In the genomic region with DNA sequence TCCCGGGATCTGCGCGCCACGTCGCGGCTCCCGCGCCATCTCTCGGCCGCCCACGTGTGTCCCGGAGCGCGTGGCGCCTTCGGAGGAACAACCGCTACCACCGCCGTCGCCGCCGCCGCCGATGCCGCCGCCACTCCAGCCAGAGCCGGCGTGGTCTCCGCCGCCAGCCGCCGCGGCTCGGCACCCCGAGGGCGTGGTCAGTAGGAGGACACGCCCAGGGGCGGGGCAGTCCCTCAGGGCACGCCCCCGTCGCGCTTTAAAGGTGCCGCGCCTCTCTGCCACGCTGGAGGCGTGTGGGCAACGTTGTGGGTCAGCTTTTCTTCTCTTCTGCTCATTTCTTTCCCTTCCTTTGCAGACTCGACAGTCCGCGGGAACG, we compare ENCODE assay signal across 8 mouse cellular contexts. TPM values are rescaled to one million over a fixed set of nuclear protein-coding genes. Genes with fewer than 3 reads are reported as not detected.
DNase-seq lines count a peak whose midpoint lies in the region; ATAC-seq lines count a peak whose summit lies in the region.

A gene (minus strand): TSS at position 152 of the 376 bp plus-strand sequence.

- peak; percentile 76 for ATAC-seq in hindbrain, embryonic 13.5 days (ENCODE audit: low FRiP score)
- peak; percentile 95 for ATAC-seq in lung, embryonic 16.5 days (ENCODE audit: low read depth)

- H3K27me3 ChIP-seq in hindbrain, embryonic 13.5 days = peaks cover 19% of the 10 kb centered on the region
- H3K27me3 ChIP-seq in lung, embryonic 16.5 days (ENCODE audit: control insufficient read depth, insufficient read depth, low read depth, low read length) = peaks cover 18% of the 10 kb centered on the region

- H3K4me2 ChIP-seq in hindbrain, embryonic 13.5 days = peak within 1 kb of the TSS; percentile 93
- peak within 1 kb of the TSS; percentile 99 for H3K4me2 ChIP-seq in lung, embryonic 16.5 days (ENCODE audit: low read depth, low read length)

- no peaks in the 10 kb centered on the region for H3K9me3 ChIP-seq in hindbrain, embryonic 13.5 days
- no peaks in the 10 kb centered on the region; the same call in 1 of the 2 replicates for H3K9me3 ChIP-seq in lung, embryonic 16.5 days (ENCODE audit: control insufficient read depth, low read length)

- peaks cover 12% of the 10 kb centered on the region for H3K36me3 ChIP-seq in hindbrain, embryonic 13.5 days
- peaks cover 6% of the 10 kb centered on the region for H3K36me3 ChIP-seq in lung, embryonic 16.5 days (ENCODE audit: control insufficient read depth, insufficient read depth, low read length)

- DNase-seq in Muller cell, postnatal 12 days (ENCODE audit: inconsistent ontology term) = peak; percentile 81
- peak; percentile 72 to 84 for DNase-seq in cerebellum, postnatal 25 days
- peak; percentile 73 for DNase-seq in frontal cortex, postnatal 25 days (ENCODE audit: low spot score in 2 of 2)
- DNase-seq in layer of hippocampus, postnatal 10 days (ENCODE audit: low spot score in 2 of 2) = peak; percentile 90 to 94
- peak; percentile 60 for DNase-seq in ovary, postnatal 10 days (ENCODE audit: low spot score)
- DNase-seq in thymus, postnatal 0 days (ENCODE audit: low spot score) = peak; percentile 81

- H3K27ac ChIP-seq in hindbrain, embryonic 13.5 days = peak within 1 kb of the TSS; percentile 26; the same call in 1 of the 2 replicates
- H3K27ac ChIP-seq in lung, embryonic 16.5 days (ENCODE audit: low read length) = no peak within 1 kb of the TSS

- peak within 1 kb of the TSS; percentile 64 for H3K4me3 ChIP-seq in hindbrain, embryonic 13.5 days
- H3K4me3 ChIP-seq in lung, embryonic 16.5 days (ENCODE audit: low read length) = peak within 1 kb of the TSS; percentile 62

- peaks cover 59% of the 10 kb centered on the region for H3K4me1 ChIP-seq in hindbrain, embryonic 13.5 days (replicated peaks)
- peaks cover 17% of the 10 kb centered on the region for H3K4me1 ChIP-seq in lung, embryonic 16.5 days (replicated peaks; ENCODE audit: control insufficient read depth, insufficient read depth, low read length)

- peak within 1 kb of the TSS; percentile 77 for H3K9ac ChIP-seq in hindbrain, embryonic 13.5 days
- peak within 1 kb of the TSS; percentile 62 for H3K9ac ChIP-seq in lung, embryonic 16.5 days (ENCODE audit: low read length)

- WGBS in hindbrain, embryonic 13.5 days = under 1% methylated on average over 33 of the region's 51 CpGs
- WGBS in lung, embryonic 16.5 days = 0% methylated on average over 42 of the region's 51 CpGs

RNA-seq across cellular contexts. Expression of the gene that starts here (rescaled TPM):
- 12.3 and 14.3 TPM in 2 replicates for polyA plus RNA-seq in hindbrain, embryonic 13.5 days (2015; fragmentation: Nextera tagmentation; extraction: Ambion mirVana)
- total RNA-seq in layer of hippocampus, postnatal 10 days (2021) = 10 to 100 TPM; 11.7 to 12.1 TPM
- polyA plus RNA-seq in lung, embryonic 16.5 days (2015; fragmentation: Nextera tagmentation; extraction: Ambion mirVana) = 1.1 TPM in 2 replicates
- polyA plus RNA-seq in thymus, postnatal 0 days (2015; fragmentation: Nextera tagmentation; extraction: Ambion mirVana) = 0.33 and 0.64 TPM in 2 replicates

Comparison
In these comparisons a context has a peak if more than half of its experiments do, and no peak if none do; other contexts are left out.
1. Peak in DNase-seq in thymus, postnatal 0 days; RNA of the gene not detected or under 1 TPM.